Mouse (Mus musculus): ENCODE data around the gene Akr1c6. TPM values are rescaled to one million over a fixed set of nuclear protein-coding genes. Genes with fewer than 3 reads are reported as not detected.
"Not testable (repeated sequence)": the region's sequence is repeated elsewhere in the genome, so short reads cannot be mapped to it uniquely, and the experiment has no call there.

Akr1c6 gene
- total RNA-seq (2015) (not detected in 2 replicates), total RNA-seq (2017) (not detected in 2 replicates)

GRCm38 (mm10) chr13:4434006-4434405 is at the start of gene Akr1c6:
Gene Akr1c6, plus strand, starts transcription at chr13:4434306.
- ATAC-seq (ENCODE audit: poor library complexity, severe bottlenecking), result no peak

GRCm38 (mm10) chr13:4384918-4385317 is 49.2 kb upstream of the Akr1c6 start:
- ATAC-seq (ENCODE audit: poor library complexity, severe bottlenecking), result no peak

DNA sequence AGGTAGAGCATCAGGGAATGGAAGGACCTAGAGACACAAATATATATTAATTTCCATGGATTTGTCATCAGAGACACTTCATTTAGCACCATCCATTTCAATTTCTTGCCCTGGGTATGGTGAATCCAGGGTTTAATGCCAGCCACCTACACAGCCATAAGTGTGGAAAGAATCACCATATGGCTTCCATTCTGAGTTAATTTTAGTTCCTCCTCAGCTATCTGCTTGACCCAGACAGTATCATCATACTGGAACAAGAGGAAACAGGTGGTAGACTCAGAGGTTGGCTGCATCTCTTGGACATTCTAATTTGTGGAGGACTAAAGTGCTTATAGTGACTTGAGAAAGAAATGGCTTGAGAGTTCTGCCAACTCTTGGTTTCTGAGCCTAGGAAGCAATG is 48.6 kb upstream of the Akr1c6 start:
- ATAC-seq (ENCODE audit: poor library complexity, severe bottlenecking), result no peak

DNA sequence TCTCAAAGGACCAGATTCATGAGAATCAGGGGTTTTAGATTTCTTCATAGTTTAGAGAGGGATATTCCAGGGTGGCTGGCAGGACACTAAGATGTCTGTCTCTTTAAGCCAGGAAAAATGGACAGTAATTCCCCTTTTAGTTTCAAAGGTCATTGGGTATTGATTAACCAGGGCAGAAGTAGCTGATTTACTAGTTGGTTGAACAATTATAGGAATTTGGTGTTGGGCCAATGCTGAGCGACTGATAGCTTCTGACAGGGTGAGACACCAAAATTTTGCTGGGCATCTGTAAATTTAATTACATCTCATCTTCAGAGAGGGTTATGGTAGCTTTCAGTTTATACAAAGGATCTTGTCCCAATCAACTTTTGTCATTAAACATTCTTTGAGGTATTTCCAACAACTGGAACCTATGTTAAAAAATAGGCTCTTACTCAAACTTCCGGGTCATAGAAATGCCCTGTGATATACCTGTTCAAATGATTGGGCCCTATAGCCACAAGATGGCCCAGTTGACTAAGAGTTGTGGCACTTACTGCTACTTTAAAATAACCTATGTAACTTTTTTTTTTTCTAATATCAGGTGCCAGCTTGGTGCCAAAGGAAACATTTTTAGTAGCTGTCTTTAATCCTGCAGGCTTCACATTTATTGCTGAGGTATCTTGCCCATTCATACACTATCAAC is 45.2 kb upstream of the Akr1c6 start:
- no peak for ATAC-seq (ENCODE audit: poor library complexity, severe bottlenecking)

GRCm38 (mm10) chr13:4400360-4400759 is 33.7 kb upstream of the Akr1c6 start:
- ATAC-seq (ENCODE audit: poor library complexity, severe bottlenecking), result not testable (repeated sequence)

GRCm38 (mm10) chr13:4400831-4401230 is 33.3 kb upstream of the Akr1c6 start:
- no peak for ATAC-seq (ENCODE audit: poor library complexity, severe bottlenecking)

GRCm38 (mm10) chr13:4402221-4402620 is 31.9 kb upstream of the Akr1c6 start:
- ATAC-seq (ENCODE audit: poor library complexity, severe bottlenecking), result no peak

GRCm38 (mm10) chr13:4404726-4405125 is 29.4 kb upstream of the Akr1c6 start:
- ATAC-seq (ENCODE audit: poor library complexity, severe bottlenecking), result no peak

DNA sequence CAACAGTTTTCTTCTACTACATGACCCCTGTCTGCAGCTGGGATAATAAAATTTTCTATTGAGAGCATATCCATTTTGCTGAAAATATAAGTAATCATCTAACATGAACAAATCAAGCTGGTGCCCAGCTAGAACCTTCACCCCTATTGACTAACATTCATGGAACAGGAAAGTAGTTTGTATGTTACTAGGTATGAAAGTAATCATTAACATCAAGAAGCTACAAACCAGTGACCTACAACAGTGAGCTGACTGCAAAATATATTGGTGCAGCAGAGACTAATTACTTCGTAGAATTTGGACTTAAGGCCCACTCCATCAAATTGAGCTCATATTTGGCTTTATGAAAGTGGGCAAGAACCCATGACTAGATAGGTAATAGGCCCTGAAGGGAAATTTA is 27.3 kb upstream of the Akr1c6 start:
- no peak for ATAC-seq (ENCODE audit: poor library complexity, severe bottlenecking)

GRCm38 (mm10) chr13:4428558-4428957 is 5.5 kb upstream of the Akr1c6 start:
- ATAC-seq (ENCODE audit: poor library complexity, severe bottlenecking), result no peak

- no peak for ATAC-seq (ENCODE audit: poor library complexity, severe bottlenecking)
These were observed 5.1 kb upstream of the Akr1c6 start for GRCm38 (mm10) chr13:4429034-4429433.

GRCm38 (mm10) chr13:4431129-4431528 is 3.0 kb upstream of the Akr1c6 start:
- no peak for ATAC-seq (ENCODE audit: poor library complexity, severe bottlenecking)

DNA sequence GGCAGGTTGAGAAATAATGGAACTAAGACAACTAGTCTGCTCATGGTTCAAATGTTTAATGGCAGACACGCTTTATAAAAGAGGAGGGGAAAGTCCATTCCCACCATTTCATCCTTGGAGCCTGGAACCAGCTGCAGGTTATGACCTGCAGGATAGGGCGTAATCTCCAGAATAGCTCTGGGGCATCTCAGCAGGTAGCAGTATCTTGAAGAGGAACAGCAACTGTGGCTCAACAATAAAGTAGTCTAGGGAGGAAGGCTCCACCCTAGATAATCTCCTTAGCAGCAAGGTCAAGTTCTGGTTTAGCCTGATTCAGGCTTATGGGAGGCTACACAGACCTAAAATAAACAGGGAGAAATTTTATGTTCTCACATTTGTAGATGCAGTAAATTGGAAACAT is 31.5 kb downstream of the Akr1c6 start:
- ATAC-seq (ENCODE audit: poor library complexity, severe bottlenecking), result no peak

GRCm38 (mm10) chr13:4467896-4468295 is 33.8 kb downstream of the Akr1c6 start:
- no peak for ATAC-seq (ENCODE audit: poor library complexity, severe bottlenecking)

Other genes with a start within 250 kb of the Akr1c6 start
- gene Akr1c13, start 243.2 kb upstream of the Akr1c6 start, total RNA-seq (2015), result 28.8 and 30.1 TPM in 2 replicates
- gene Akr1c13, start 243.2 kb upstream of the Akr1c6 start, total RNA-seq (2017), result 31.9 and 34.9 TPM in 2 replicates
- not detected in 2 replicates for gene Akr1c19, start 205.6 kb upstream of the Akr1c6 start, total RNA-seq (2015)
- gene Akr1c19, start 205.6 kb upstream of the Akr1c6 start, total RNA-seq (2017), result not detected in 2 replicates
- 0.27 TPM in 1 of 2 replicates, not detected in the other for gene Akr1c12, start 154.9 kb upstream of the Akr1c6 start, total RNA-seq (2015)
- gene Akr1c12, start 154.9 kb upstream of the Akr1c6 start, total RNA-seq (2017), result 0.51 and 0.94 TPM in 2 replicates
- not detected in 2 replicates for gene Akr1c20, start 89.0 kb downstream of the Akr1c6 start, total RNA-seq (2015)
- gene Akr1c20, start 89.0 kb downstream of the Akr1c6 start, total RNA-seq (2017), result not detected in 2 replicates
- gene Akr1c21, start 139.8 kb downstream of the Akr1c6 start, total RNA-seq (2015), result not detected in 2 replicates
- gene Akr1c21, start 139.8 kb downstream of the Akr1c6 start, total RNA-seq (2017), result not detected in 2 replicates
- gene Akr1e1, start 174.9 kb downstream of the Akr1c6 start, total RNA-seq (2015), result 9.4 and 15.6 TPM in 2 replicates
- gene Akr1e1, start 174.9 kb downstream of the Akr1c6 start, total RNA-seq (2017), result 3.3 and 3.9 TPM in 2 replicates

All from megakaryocyte, adult 5-6 weeks (primary cell).